Mouse (Mus musculus) erythroblast, adult 5-6 weeks (primary cell): ENCODE results near the gene Arhgef38. TPM values are rescaled to one million over a fixed set of nuclear protein-coding genes. Genes with fewer than 3 reads are reported as not detected.

ENCODE experiments used
- ATAC-seq: replicated peaks from 2 replicates; pipeline ENCODE4 v1.8.0; 2016; ENCODE audit warnings: moderate number of reproducible peaks, mild to moderate bottlenecking, moderate TSS enrichment, inconsistent platforms; ENCODE audit not compliant: poor library complexity, low FRiP score, severe bottlenecking
- total RNA-seq, 2 experiments: library from RNA; stranded (forward) in 1 of 2; stranded (reverse) in 1 of 2; fragments of 150-400 nt in 1 of 2; fragments of 200-764, 138-1000 nt in 1 of 2; gene quantifications; 2 replicates each; pipeline versions ENCODE4 v1.2.3 to v1.2.4; 2015 to 2017; ENCODE audit warnings: low replicate concordance in 2 of 2

Gene Arhgef38
- total RNA-seq (2015; ENCODE audit: low replicate concordance): not detected in 2 replicates
- not detected in 2 replicates for total RNA-seq (2017; ENCODE audit: low replicate concordance)

DNA sequence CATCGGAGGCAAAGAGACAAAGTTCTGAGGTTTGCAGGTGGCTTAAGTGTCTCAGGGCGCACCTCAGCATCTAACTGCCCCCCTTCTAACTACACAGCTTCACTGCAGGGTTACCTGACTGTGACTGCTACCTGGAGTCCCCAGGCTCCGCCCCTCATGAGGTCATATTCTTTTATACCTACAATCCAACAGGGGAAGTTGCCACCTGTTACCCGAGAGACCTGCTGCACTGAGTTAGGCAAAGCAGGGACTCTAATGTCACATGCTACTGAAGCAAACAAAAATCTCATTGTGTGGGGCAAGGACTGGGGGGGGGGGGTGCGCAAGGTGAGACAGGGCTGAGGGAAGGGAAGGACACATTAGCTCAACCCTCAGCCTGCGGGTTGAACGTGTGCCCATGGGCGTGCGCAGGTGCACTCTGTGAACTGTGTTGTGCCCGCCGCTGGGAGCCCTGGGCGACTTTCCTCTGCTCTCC, at the start of gene Arhgef38:
Arhgef38 (minus strand) TSS at position 129 of the 475 bp plus-strand sequence.
- ATAC-seq: no peak

DNA sequence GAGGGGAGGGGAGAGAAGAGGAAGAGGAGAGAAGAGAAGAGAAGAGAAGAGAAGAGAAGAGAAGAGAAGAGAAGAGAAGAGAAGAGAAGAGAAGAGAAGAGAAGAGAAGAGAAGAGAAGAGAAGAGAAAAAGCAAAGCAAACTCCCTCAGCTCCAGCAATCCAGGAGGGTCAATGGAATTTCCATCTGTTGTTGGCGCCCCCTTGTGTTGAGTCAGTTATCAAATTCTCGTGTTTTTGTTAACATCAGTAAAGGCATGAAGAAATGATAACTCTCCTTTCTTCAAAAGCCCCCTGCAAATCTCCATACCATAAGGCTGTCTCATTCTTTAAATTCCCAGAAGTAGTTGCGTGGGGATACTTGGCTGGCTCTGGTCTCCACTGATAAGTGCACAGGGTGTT, 37.1 kb upstream of the Arhgef38 start:
- no peak for ATAC-seq

DNA sequence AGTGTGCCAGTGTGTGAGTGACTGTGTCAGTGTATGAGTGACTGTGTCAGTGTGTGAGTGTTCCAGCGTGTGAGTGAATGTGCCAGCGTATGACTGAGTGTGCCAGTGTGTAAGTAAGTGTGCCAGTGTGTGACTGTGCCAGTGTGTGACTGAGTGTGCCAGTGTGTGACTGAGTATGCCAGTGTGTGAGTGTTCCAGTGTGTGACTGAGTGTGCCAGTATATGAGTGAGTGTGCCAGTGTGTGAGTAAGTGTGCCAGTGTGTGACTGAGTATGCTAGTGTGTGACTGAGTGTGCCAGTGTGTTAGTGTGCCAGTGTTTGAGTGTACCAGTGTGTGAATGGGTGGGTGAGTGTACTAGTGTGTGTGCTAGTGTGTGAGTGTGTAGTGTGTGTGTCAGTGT, 24.1 kb upstream of the Arhgef38 start:
- no peak for ATAC-seq

DNA sequence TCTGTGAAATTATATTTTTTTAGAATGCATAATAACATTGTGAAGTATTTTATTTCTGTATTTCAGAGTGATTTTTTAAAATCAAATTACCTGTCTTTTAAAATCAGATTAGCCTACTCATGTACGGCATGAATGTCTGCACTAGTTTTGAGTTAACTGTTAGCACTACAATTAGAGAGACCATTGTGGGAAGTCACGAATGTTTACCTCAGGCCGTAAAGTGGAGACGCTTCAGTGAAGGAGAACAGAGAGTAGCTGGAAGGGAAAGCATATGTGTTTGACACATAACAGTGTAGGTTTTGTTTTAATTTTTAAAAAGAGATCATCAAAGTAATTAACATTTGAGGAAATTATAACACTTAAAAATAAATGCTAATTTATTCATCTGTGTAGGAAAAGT, 21.1 kb upstream of the Arhgef38 start:
- ATAC-seq: no peak

DNA sequence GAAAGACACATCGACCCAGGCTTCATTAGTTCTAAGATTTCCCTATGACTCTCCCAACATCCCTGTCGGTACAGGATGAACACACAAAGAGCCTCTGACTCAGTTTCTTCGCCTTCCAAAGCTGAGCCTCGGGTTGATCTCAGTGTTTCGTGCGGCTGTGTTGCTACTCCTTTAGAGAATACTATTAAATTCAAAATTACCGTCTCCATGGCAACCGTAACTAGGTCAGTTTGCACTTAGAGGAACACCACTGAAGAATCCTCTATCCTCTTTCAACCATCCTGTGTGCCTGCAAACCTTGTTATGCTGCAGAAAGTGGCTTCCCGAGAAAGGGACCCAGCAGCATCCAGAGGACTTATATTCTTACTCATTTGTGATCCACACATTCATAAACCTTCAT, 9.3 kb upstream of the Arhgef38 start:
- no peak for ATAC-seq

DNA sequence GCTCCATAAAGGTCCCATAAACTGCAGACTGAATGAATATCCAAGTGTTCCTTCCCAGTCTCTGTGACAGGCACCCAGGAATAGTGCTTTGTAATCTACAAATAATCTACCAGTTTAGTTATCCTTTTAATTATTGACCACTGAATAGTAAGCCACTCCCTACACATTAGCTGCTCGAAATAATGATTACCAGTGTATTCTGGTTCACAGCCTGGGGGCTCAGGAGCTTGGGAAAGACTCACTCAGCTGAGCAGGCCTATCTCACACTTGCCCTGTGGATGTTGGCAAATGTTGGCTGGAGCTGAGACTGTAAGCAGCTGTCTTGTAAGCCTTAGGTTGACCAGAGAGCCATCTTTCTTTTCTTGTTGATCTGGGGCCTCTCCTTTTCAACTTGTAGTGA, 7.2 kb upstream of the Arhgef38 start:
- ATAC-seq: no peak

DNA sequence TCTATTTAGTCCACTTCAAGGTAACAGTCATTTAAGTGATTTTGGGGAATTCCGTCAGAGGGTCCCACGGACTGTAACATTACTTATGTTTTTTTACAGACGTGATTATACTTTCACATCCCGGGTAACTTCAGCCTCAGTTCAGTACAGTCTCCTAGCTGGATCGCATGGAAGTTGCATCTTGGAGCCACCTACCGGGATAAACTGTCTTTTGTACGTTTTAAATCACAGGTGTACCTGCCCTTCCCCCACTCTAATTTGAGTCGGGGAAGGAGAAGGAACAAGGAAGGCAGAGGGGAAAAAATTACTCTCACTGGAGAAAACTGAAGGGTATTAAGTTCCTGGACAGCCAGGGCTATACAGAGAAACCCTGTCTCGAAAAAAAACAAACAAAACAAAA, 756 bp downstream of the Arhgef38 start:
- no peak for ATAC-seq

DNA sequence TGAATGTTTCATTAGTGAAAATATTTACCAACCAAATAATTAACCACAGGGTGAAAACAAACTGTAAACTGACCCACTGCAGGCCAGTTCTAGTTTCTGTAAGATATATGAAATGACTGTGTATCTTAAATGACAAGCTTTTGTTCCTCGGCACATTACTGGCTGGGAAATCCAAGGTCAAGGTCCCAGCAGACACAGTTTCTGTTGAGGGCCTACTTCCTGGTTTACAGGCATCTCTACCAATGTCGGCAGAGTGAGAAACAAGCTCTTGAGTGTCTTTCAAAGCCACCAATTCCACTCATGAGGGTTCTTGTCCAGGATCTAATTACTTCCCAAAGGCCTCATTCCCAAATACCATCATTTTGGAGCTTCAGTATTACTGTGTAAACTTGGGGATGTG, 4.3 kb downstream of the Arhgef38 start:
- ATAC-seq: no peak

DNA sequence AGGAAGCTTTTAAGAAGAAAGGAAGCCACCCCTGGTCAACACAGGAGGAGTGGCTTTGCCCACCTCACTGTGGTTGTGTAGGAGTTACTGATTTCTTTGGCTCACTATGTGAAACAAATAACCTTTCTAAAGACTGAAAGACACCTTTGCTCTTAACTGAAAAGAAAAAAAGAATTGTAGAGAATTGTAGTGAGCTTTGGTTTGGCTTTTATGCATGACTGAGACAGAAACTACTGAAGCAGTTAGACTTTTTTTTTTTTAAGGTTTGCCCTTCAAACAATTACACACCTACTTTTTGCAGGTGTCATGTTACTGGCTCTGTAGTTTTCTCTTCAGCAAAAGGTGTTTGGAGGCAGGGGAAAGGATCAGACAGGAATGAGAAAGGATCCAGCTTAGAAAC, 5.2 kb downstream of the Arhgef38 start:
- ATAC-seq: no peak

DNA sequence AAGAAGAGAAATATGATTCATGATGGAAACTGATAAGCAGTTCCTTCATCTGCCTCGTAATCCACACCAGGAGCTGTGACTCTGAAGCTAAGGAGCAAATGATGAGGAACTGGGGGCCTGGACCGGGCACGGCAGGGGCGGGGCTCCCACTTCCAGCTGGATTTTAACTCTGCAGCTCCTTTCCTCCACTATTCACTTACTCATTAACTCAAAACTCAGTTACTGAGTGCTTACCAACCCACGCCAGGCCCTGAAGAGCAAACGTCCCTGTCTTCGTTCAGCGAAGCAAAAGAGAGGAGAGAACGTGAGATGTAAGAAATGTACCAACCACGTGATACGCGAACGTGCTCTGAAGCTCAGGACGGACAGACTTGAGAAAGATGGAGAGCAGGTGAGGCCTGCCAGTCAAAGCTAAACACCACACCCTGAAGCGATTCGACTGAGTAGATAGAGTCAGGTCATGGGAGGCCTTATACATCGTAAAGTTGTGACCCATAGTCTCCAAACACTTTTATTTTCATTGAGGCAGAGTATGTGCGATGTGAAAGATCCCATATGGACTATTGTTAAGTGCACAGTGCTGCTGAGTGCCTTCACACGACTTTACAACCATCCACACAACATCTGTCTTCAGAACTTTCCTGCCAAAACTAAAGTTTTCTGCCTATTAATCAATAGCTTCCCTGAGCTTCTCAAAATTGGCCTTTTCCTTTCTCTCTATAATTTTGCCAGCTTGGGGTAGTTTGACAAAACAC, 7.3 kb downstream of the Arhgef38 start:
- no peak for ATAC-seq

DNA sequence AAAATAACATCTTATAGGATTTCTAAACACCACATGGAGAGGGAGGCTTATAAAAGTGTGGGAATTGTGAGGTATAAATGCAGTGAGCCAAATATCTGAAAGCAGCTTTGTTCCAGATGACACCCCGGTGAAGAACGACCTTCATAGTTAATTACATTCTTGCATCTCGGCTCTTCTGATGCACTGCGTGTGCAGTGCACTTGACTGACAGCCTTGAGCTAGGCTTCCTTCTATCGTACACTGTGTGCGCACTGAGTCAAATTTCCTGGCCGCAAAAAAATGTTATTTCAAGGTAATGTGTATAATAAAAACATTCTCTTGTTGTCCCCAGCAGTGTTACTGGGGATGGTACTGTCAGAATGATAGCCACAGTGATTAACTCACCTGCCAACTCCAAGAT, 16.2 kb downstream of the Arhgef38 start:
- ATAC-seq: no peak

DNA sequence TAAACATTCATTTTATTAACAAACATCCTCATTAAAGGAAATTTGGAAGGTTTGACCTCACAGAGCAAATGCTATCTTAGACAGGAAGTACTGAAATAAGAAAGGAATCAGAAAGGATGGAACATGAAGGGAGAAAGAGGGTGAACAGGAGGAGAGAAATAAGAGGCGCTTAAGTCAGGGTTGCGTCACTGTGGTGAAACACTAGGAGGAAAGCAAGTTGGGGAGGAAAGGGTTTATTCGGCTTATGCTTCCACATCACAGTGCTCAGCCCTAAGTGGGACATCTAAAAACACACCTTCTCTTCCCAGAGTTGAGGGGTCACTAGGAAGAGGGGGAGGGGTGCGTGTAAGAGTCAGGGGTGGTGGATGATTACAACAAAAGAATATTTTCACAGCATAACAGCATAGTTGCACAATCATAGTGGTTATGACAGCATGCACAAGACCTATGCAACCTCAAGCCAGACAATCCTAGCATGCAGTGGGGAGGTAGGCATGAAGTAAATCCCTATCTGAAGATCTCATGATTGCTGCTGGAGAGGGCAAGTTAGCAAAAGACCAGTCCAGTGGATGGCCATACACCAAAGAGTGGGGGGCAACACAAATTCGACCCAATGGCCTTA, 19.4 kb downstream of the Arhgef38 start:
- ATAC-seq: no peak

DNA sequence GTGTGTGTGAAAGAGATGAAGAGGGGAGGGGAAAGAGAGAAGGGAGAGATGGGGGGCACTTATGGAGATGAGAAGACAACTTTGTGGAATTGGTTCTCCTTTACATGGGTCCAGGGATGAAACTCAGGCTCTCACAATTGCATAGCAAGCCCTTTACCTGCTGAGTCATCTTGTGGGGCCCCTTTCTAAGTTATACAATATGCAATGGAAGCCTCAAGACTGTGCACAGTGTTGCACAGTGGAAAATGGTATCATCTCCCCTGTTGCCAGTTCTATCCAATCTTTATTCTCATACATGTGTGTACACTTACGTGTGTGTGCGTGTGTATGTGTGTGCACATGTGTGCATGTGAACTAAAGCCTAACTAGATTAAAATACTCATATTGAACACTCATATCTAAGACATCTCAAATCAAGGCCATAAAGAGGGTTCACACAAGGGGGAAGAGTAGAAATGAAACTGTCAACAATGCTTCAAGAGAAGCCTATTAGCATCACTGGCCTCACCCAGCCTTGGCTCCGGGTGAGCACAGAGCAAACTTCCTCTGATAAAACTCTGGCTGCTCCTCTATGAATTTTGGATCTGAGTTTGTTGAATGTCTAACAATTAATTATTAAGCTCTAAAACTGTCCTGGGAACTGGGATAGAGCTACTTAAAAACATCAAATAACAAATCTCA, 21.2 kb downstream of the Arhgef38 start:
- no peak for ATAC-seq

DNA sequence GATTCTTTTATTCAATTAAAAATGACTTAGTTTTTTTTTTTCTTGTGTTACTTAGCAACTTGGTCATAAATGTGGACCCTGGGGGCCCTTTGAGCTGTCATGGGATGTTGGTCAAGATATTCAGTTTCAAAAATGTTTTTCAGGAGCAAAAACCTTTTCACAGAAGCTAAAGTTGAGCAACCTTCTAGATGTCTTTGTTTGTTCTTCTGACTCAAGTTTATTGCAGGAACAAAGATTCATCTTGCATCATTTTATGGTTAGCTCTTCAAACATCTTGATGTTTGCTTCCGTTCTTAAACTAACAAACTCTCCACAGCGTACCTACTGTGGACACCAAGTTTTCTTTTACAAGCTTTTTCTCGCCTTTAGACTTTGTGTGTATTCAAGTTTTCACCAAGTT, 23.4 kb downstream of the Arhgef38 start:
- ATAC-seq: no peak

DNA sequence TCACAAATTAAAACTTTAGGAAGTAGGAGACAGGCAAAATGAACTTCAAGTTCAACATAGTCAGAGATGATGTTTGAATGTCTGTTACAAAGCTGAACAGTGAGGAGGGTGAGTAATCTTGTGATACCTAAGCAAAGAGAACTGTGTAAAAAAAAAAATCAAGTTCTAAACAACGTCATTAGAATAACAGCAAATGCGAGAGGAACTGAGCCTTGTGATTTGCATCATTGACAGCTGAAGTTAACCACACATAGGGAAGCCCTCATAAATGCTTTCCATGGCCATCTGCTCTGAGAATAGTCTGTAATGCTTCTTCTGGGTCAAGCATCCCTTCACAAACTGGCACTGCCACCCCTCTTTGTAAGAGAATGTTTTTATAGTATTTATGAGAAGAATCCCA, 31.0 kb downstream of the Arhgef38 start:
- no peak for ATAC-seq

DNA sequence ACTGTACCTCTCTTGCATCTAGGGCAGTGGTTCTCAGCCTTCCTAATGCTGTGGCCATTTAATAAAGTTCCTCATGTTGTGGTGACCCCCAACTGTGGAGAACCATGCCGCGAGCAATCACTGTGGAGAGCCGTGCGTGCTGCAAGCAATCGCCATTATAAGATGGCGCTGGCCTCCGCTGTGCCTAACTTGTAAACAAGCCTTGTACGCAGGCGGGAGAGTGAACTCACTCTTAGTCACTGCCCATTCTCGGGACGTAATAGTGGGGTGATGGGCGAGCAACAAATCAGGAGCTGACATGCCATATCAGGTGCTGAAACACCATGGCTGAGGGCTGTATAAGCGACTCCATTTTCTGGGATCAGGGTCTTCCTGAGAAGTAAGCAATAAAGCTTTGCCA, 32.6 kb downstream of the Arhgef38 start:
- no peak for ATAC-seq

DNA sequence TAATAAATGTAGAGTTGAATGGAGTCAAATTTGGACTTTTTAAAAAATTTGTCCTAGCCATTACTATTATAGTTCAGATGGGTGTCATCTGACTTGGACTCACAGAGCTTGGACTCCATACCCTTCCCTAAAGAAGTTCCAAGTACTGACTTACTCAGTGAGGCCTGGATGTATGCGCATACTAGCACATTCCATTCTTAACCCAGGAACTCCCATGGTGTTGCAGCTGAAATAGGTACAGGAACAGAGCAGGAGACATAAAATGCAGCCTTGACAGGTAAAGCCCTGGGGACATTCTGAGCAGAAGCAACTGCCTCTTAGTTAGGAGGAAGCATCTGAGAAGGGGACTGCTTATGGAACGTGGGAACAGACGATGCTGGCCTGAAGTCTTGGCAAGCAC, 45.8 kb downstream of the Arhgef38 start:
- no peak for ATAC-seq

DNA sequence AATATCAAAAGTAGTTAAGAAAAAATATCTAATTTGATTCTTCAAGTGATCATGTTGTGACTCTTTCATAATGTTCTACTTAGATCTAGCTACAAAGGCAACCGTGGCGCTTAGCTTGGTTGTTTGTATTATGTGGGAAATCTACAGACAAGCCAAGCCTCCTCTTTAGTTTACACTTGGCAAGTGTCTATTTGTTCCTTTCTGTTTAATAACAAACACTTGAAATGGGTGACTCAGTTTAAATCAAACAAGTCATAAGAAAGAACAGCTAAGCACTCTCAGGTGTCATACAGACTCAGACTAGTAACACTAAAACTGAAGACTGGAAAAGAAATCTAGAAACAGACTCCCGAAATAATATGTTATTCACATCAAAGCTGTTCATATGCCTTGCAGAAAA, 47.2 kb downstream of the Arhgef38 start:
- no peak for ATAC-seq

DNA sequence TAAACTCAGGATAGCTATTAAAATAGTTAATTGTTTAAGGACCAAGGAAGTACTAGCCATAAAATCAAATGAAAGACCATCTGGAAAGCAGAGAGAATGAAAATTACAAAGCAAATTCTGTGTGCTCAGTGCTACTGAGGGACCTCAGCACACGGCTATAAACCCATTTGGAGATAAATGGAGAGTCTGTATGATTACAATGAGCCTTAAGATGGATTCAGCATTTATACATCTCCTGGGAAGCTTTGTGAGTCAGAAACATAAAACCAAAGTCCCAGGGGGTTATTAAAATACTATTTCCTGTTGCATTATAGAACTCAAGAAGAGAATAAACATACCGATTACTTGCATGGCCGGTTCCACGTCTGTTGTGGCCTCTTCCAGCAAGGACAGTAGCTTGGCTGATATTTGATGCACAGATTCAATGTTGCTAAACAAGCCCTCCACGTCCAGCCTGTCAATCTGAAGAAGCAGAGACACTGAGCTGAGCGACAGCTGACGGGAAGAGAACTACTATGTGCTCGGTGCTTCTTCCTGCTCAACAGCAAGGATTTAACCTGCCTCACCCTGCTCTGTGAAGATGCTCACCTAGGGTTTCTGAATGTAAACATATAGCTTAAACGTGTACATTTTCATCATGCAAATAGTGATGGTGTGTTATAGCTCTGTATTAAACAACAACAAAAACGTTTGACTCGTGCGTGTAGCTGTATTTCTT, 58.6 kb downstream of the Arhgef38 start:
- no peak for ATAC-seq

DNA sequence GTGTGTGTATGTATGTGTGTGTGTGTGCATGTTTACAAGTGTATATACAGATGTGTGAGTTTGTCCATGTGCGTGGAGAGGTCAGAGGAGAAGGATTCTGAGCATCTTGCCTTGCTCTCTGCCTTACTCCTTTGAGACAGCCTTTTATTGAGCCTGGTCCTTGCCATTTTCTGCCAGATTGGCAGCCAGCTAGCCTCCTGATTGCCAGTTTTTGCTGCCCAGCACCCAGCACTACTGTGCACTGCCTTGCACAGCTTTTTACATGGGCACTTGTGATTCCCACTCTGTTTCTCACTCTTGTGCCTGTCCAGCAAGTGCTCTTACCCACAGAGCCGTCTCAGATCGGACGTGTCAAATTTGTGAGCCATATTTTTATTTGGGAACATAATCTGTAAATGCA, 62.5 kb downstream of the Arhgef38 start:
- no peak for ATAC-seq
